Mouse (Mus musculus): ENCODE data around the gene Ccdc85c.
A peak's percentile ranks its signal among the peaks of the same experiment; 100 is the strongest.

The Ccdc85c gene

DNA sequence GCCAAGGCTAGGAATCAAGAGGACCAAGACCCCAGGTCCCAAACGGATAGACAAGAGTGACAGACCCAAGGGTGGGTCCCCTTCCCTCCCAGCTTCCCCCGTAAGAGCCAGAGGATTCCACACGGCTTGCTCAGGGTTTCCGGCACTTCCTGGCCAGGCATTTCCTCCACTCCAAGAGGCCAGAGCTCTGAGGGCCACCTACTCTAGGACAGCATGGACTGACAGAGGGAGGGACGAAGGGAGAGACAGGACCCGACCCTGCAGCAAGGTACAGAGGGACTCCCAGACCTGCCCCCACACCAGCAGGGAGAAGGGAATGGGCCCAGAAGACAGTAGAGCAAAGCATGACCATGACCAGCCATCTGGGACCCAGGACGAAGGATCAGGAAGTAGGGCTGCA lies 7.6 kb downstream of the Ccdc85c start:
- no peak for DNase-seq (ENCODE audit: low spot score)

DNA sequence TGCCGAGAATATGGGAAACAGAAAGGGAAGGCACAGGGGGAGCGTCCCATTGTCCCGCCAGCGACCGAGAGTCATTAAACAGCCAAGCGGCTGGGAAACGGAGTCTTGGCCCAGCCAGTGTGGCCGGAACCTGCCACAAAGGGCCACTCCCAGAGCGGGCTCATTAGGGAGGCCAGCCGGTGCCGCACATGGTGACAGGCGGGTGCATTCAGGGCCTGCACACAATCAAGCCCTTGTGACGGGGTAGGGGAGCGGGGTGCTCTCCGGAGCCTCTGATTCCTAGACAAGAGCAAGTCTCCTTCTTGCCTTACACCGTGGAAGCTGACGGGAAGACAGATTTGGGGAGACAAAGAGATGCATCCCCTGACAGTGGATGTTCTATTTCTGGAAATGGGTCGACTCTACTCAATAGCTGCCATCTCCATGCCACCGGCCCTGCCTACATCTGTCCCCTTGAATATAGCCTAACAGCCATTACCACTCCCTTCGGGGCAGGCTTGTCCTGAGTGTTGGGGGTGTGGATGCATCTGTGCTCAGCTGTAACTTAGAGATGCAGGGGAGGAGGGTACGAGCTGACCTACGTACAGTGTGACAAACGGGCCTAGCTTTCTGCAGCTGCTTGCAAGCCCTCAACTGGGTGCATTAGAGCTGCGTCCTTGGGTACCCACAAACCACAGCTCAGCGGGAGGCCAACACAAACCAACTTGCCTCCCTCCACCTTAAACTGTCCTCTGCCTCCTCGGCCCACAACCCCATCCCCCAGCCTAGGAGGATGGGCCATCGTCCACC lies 9.2 kb downstream of the Ccdc85c start:
- no peak for DNase-seq (ENCODE audit: low spot score)

DNA sequence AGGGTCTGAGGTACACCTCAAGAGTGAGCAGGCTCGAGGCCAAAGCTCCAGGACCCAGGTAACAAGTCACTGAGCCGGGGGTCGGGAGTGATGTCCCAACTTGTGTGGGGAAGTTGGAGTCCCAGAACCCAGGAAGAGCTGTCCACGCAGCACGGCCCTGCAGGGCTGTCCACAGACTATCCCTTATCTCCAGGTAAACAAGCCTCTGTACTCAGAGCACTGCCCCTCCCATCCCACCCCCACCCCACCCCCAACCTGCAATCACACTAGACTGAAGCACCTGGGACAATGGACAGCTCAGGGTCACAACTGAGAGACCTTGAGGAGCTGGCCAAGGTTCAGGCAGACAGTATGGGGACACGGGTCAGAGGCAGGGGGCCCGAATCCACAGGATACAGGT lies 10.3 kb downstream of the Ccdc85c start:
- no peak for DNase-seq (ENCODE audit: low spot score)

GRCm38 (mm10) chr12:108260950-108261349 lies 14.3 kb downstream of the Ccdc85c start:
- no peak for DNase-seq (ENCODE audit: low spot score)

- DNase-seq (ENCODE audit: low spot score): no peak
Observed at GRCm38 (mm10) chr12:108259322-108260049, 15.7 kb downstream of the Ccdc85c start.

DNA sequence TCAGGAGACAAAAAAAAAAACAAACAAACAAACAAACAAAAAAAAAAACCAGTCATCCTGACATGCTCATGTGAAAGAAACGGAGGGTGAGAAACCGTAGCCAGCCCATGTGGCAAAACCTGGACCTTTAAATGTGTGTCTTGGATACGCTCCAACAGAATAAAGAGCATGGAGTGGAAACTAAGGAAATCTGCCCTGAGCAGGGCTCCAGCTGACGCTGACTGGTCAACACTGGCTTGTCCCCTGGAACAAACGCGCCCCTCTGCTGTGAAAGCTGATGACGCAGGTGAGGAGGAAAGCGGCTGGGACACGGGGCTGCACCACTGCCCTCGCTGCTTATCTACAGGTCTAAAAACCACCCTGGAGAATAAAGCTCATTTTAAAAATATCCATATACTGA lies 18.5 kb downstream of the Ccdc85c start:
- no peak for DNase-seq (ENCODE audit: low spot score)

GRCm38 (mm10) chr12:108255960-108256359 lies 19.3 kb downstream of the Ccdc85c start:
- DNase-seq (ENCODE audit: low spot score): no peak

- peak; percentile 73 for DNase-seq (ENCODE audit: low spot score)
Observed at GRCm38 (mm10) chr12:108255511-108255919, 19.7 kb downstream of the Ccdc85c start.

- DNase-seq (ENCODE audit: low spot score): no peak
Observed at GRCm38 (mm10) chr12:108253042-108253441, 22.2 kb downstream of the Ccdc85c start.

- DNase-seq (ENCODE audit: low spot score): no peak
Observed at GRCm38 (mm10) chr12:108251825-108252542, 23.2 kb downstream of the Ccdc85c start.

DNA sequence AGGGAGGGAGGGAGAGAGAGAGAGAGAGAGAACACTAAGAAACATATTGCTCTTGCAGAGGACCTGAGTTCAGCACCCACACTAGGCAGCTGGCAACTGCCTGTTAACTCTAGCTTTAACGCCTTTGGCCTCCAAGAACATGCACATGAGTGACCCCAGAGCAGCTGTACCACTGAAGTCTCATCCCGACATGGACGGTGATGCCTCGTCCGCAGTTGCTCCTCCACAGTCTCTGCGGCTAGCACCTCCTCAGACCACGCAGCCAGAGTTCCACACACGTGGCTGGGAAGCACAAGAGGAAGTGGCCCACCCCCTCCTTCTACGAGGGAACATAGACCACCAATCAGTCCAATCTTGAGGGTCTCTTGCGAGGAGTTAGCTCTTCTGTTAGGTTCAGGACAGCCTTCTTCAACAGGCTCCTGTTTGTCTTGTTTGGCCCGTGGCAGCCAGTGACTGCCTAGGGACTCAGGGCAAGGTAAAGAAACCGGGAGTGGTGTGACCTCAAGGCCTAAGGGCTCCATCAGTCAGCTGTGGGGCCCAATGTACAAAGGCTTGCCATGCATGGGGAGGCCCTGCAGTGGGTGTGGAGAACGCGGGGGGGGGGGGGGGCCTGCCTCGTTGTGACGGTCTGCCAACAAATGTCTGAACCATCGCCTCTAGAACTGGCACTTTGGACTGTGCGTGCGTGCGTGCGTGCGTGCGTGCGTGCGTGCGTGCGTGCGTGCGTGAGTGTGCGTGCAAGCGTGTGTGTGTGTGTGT lies 24.0 kb downstream of the Ccdc85c start:
- DNase-seq (ENCODE audit: low spot score): no peak

DNA sequence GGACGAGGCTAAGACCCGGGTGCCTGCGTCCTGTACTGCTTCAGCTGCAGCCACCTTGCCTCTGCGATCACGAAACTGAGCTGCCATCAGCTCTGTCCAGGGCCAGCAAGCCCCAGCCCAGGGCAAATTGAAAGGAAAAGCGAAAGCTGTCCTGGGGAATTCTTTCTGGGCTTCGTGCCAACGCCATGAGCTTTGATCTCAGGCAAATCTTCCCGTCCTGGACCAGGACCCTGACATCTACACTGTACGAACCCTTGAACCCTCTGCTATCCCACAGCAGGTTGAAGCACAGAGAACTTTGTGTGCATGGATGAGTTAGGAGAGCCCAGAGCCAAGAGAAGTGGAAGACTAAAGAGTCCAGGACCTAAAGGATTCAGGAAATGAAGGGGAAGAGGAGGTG lies 25.7 kb downstream of the Ccdc85c start:
- peak; percentile 39 for DNase-seq (ENCODE audit: low spot score)

DNA sequence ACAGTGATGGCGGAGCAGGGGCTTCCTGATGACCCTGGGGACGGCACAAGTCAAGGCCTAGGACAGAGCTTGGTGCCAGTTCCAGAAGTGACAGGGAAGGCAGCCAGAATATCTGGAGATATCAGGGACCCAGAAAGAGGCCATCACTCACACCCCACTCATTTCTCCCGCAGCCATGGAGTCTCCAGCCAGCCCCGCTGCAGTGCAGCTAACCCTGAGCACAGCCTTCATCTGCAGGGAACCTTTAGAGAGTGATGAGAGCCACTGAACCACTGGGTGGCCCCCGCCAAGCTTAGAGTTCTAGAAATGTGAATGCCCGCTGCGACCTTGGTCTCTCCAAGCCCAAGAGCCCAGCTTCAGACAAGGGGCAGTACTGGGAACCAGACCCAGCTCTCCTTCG lies 26.2 kb downstream of the Ccdc85c start:
- no peak for DNase-seq (ENCODE audit: low spot score)

GRCm38 (mm10) chr12:108246759-108247500 lies 28.3 kb downstream of the Ccdc85c start:
- no peak for DNase-seq (ENCODE audit: low spot score)

- no peak for DNase-seq (ENCODE audit: low spot score)
Observed at GRCm38 (mm10) chr12:108245579-108245978, 29.6 kb downstream of the Ccdc85c start.

DNA sequence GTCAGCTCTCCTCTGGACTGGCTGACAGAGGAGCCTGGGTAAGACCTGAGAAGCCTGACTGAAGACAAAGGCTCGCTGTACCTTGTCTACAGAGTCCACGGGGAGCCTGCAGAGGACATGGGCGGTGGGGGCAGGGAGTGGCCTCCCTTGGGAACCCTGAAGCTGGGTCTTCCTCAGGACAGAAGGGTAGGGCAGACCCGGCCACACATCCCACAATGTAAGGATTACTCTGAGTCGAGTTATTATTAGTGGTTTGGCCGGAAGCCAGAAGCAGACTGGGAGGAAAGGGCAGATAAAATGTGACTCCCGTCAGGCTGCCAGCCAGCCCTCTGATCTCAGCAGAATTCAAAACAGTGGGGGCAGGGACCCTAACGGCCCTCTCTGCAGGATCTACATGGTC lies 30.4 kb downstream of the Ccdc85c start:
- peak; percentile 60 for DNase-seq (ENCODE audit: low spot score)

- no peak for DNase-seq (ENCODE audit: low spot score)
Observed at GRCm38 (mm10) chr12:108242243-108242745, 32.9 kb downstream of the Ccdc85c start.

GRCm38 (mm10) chr12:108241626-108242025 lies 33.6 kb downstream of the Ccdc85c start:
- DNase-seq (ENCODE audit: low spot score): no peak

DNA sequence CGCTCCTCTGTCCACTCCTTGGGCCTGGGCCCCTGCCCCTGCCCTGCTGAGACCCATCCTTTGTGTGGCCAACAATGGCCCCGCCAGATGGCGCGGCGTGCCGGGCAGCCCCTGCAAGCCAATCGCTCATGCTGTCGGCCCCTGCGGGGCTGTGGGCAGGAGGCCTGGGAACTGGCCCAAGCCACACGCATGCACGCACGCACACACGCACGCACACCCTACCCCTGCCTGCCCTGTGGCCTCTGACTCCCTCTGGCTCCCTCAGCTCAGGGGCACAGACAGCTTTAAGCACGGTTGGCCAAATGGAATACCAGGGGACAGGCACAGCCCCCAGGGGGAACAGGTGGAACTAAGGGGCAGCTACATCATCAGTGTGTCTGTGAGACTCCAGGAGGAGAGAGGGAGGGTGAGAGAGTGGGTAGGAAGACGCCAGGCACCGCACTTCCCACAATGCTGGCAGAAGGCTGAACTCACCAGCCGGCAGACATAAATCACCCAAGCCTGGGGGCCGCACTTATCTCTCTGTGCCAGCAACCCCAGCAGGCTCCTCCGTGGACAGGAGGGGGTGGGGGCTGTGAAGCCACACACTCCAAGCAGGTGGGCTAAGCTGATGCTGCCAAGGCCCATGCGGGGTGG lies 34.2 kb downstream of the Ccdc85c start:
- no peak for DNase-seq (ENCODE audit: low spot score)

DNA sequence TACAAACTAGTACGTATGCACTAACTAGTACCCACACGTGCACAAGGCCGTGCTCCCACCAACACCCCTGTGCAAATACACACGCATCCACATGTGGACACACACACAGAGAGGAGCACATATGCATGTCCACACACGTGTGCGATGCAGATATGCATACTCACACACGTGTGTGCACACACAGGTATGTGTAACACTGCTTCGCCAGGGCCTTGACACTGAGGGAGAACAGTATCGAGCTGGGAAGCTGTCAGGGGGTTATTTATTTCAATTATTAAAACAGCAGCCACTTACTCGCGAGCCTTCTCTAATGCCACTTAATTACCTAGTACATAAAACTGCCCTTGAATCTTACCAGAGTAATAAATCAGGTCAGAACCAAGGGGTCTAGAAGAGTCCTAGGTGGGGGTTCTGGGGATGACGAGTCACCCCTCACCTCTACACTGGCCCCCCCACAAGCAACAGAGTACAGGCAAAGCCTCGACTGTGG lies 34.8 kb downstream of the Ccdc85c start:
- DNase-seq (ENCODE audit: low spot score): no peak

Measured in testis, postnatal 14 days (tissue).